Mouse (Mus musculus) myocyte (in vitro differentiated cells): ENCODE data around the gene Fbxo45. TPM values are rescaled to one million over a fixed set of nuclear protein-coding genes. Genes with fewer than 3 reads are reported as not detected.

Experiments used
- H3K27me3 ChIP-seq: one replicate; pipeline ENCODE4 v1.6.1; 2011; ENCODE audit not compliant: control insufficient read depth, insufficient read depth, insufficient read length
- H3K36me3 ChIP-seq: one replicate; pipeline ENCODE4 v1.6.1; 2011; ENCODE audit not compliant: control insufficient read depth, insufficient read depth
- H3K4me2 ChIP-seq: one replicate; pipeline ENCODE4 v1.6.1; 2011; ENCODE audit warnings: low read depth, control low read depth
- H3K4me3 ChIP-seq: one replicate; pipeline ENCODE4 v1.5.1; 2011; ENCODE audit warnings: mild to moderate bottlenecking, control low read depth, moderate library complexity
- H3K79me2 ChIP-seq: one replicate; pipeline ENCODE4 v1.6.1; 2011; ENCODE audit not compliant: control insufficient read depth, insufficient read depth
- H3ac ChIP-seq: one replicate; pipeline ENCODE4 v1.6.1; 2011; ENCODE audit not compliant: control insufficient read depth, insufficient read length
- CEBPB ChIP-seq: IDR thresholded peaks from 2 replicates; pipeline ENCODE4 v1.6.1; 2011; ENCODE audit warnings: mild to moderate bottlenecking, moderate library complexity; ENCODE audit not compliant: poor library complexity, insufficient read depth, severe bottlenecking
- E2F4 ChIP-seq: IDR thresholded peaks from one replicate; pipeline ENCODE4 v1.6.1; 2011; ENCODE audit warnings: mild to moderate bottlenecking, control low read depth, moderate library complexity; ENCODE audit not compliant: insufficient read depth
- MAX ChIP-seq: IDR thresholded peaks from one replicate; pipeline ENCODE4 v1.6.1; 2011; ENCODE audit warnings: low read depth, mild to moderate bottlenecking, control low read depth
- MYOD1 ChIP-seq, 3 experiments: IDR thresholded peaks; one replicate each; pipeline ENCODE4 v1.6.1; 2011; ENCODE audit warnings: control low read depth in 2 of 3, low read depth in 2 of 3, mild to moderate bottlenecking in 2 of 3, moderate library complexity in 1 of 3; ENCODE audit not compliant: insufficient read length in 2 of 3, control insufficient read depth in 1 of 3
- MYOG ChIP-seq, 3 experiments: IDR thresholded peaks; one replicate each; pipeline ENCODE4 v1.6.1; 2011; ENCODE audit warnings: control low read depth in 2 of 3, low read depth in 2 of 3, mild to moderate bottlenecking in 2 of 3; ENCODE audit not compliant: insufficient read length in 2 of 3, control insufficient read depth in 1 of 3, insufficient read depth in 1 of 3
- POLR2A ChIP-seq: IDR thresholded peaks from one replicate; pipeline ENCODE4 v1.6.1; 2011; ENCODE audit warnings: low read depth, mild to moderate bottlenecking, control low read depth, moderate library complexity; ENCODE audit not compliant: insufficient read length
- POLR2AphosphoS2 ChIP-seq: IDR thresholded peaks from one replicate; pipeline ENCODE4 v1.6.1; 2011; ENCODE audit warnings: low read depth, control low read depth; ENCODE audit not compliant: insufficient read length
- REST ChIP-seq: IDR thresholded peaks from one replicate; pipeline ENCODE4 v1.6.1; 2011; ENCODE audit warnings: mild to moderate bottlenecking, control low read depth, moderate library complexity; ENCODE audit not compliant: insufficient read depth, insufficient read length
- SRF ChIP-seq: IDR thresholded peaks from one replicate; pipeline ENCODE4 v1.6.1; 2011; ENCODE audit warnings: low read depth; ENCODE audit not compliant: control insufficient read depth, insufficient read length
- TCF12 ChIP-seq: IDR thresholded peaks from one replicate; pipeline ENCODE4 v1.6.1; 2011; ENCODE audit warnings: mild to moderate bottlenecking, control low read depth; ENCODE audit not compliant: poor library complexity, insufficient read depth, severe bottlenecking
- TCF3 ChIP-seq: IDR thresholded peaks from one replicate; pipeline ENCODE4 v1.6.1; 2011; ENCODE audit warnings: low read depth, control low read depth; ENCODE audit not compliant: insufficient read length
- USF1 ChIP-seq: IDR thresholded peaks from one replicate; pipeline ENCODE4 v1.6.1; 2011; ENCODE audit warnings: low read depth, mild to moderate bottlenecking, control low read depth, moderate library complexity
- polyA plus RNA-seq: library from polyadenylated mRNA; unstranded; fragments of >200 nt; fragmentation: generic; extraction: Trizol; gene quantifications from one replicate; pipeline ENCODE4 v1.2.1, GENCODE M21; 2012; ENCODE audit warnings: missing spikeins

Gene Fbxo45
- polyA plus RNA-seq, 1 experiment, result 3.9 TPM

DNA sequence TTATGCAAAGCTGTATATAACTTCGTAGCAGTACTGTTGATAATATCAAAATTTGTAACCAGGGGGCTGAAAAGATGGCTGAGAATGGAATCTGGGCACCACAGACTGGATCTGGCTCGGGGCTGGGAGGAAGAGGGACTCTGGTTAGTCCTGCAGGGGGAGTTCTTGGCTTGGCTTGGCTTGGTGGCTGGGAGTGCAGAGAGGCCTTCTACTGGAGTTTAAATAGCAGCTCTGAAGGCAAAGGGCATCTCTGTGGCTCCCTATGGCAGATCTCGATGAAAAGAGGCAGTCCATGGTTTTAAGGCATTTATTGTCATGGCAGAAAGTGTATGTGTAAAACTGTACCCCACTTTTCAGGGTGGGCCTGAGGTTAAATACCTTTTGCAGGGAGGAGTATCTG is 42.1 kb downstream of the Fbxo45 start:
- Histone ChIP-seq H3K4me3 (no peak overlapping the region), H3K36me3 (no peaks in the 10 kb centered on the region), H3K79me2 (no peaks in the 10 kb centered on the region), H3K4me2 (no peak overlapping the region), H3ac (no peak overlapping the region), H3K27me3 (peaks cover 8% of the 10 kb centered on the region)
- TF ChIP-seq MYOD1 (IDR thresholded peaks at IDR 0.05; ENCODE audit: control insufficient read depth in 1 of 3, insufficient read length in 2 of 3, low read depth in 2 of 3), result no peak
- no peak for TF ChIP-seq USF1
- TF ChIP-seq CEBPB, result no peak

DNA sequence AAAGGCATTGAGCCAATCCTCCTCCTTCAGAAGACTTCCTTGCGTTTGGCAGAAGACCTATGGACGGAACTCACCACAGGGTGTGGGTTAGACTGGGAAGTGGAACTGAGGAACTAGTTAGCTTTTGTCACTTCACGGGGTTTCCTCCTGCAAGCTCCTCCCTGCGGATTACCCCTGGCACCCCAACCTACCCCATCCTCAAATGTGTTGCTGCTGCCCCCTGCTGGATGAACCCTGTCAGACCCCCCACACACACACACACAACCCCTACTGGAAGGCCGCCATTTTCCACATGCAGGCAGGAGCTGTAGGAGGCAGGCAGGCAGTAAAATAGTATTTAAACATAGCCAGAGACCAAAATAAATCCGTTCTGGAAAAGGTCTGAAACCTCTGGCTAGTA is 44.3 kb downstream of the Fbxo45 start:
- TF ChIP-seq E2F4, result no peak
- no peak overlapping the region for H3K4me3 ChIP-seq
- no peaks in the 10 kb centered on the region for H3K36me3 ChIP-seq
- H3ac ChIP-seq, result no peak overlapping the region
- no peak overlapping the region for H3K4me2 ChIP-seq
- H3K27me3 ChIP-seq, result no peaks in the 10 kb centered on the region
- H3K79me2 ChIP-seq, result no peaks in the 10 kb centered on the region

DNA sequence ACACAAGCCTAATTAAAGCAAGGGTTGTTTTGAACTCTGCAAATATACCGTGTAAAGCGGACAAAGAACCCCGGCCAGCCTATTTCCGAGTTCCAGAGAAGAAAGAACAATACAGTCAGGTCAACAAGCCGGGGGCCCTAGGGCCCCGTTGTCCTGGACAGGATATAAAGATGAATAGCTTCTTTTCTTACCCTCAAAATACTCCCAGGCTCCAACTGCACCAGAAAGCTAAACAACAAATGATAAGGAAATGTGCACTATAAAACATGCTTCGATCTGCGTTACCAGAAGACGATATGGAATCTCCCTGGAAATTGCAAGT is 46.0 kb downstream of the Fbxo45 start:
- H3K79me2 ChIP-seq, result no peaks in the 10 kb centered on the region
- no peaks in the 10 kb centered on the region for H3K27me3 ChIP-seq
- H3K36me3 ChIP-seq, result no peaks in the 10 kb centered on the region
- no peak overlapping the region for H3ac ChIP-seq
- H3K4me3 ChIP-seq, result no peak overlapping the region
- TF ChIP-seq POLR2A (no peak), REST (no peak), TCF3 (no peak), USF1 (no peak), CEBPB (no peak), TCF12 (no peak), POLR2AphosphoS2 (no peak), SRF (no peak), MYOD1 (IDR thresholded peaks at IDR 0.05; ENCODE audit: control insufficient read depth in 1 of 3, insufficient read length in 2 of 3, low read depth in 2 of 3) (no peak), MAX (no peak), E2F4 (no peak), MYOG (IDR thresholded peaks at IDR 0.05; ENCODE audit: control insufficient read depth in 1 of 3, insufficient read depth in 1 of 3, insufficient read length in 2 of 3, low read depth in 2 of 3) (no peak)
- no peak overlapping the region for H3K4me2 ChIP-seq

DNA sequence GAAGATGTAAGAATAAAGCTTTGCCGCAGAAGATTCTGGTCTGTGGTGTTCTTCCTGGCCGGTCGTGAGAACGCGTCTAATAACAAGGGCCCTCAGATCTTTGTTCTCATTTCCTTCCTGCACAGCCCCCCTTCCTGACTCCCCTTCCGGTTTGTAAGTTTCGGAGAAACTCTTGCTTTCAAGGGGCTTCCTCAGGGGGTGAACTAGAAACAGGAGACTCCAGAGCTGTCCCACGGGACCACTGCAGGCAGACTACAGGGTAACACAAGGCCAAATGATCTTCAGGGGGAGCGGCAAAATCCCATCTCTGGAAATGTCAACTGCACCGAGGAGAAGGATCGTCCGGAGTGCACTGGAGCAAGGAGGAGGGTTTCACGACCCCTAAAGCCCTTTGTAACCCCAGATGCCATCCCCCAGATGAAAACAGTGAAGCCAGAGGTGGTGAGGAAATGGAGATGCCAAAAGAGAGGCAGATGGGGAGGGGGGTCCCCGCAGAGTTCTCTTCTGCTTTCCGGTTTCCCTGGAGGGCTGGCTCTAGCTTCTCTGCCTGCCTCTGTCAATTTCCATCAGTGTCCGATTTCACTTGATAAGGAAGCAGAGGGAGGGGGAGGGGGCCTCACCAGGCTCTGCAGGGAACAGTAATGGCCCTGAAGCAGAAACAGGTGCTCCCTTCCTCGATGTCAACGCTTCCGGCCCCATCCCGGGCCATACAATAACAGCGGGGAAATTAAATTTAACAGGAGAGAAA is 46.5 kb downstream of the Fbxo45 start:
- H3K4me3 ChIP-seq, result no peak overlapping the region
- H3K36me3 ChIP-seq, result no peaks in the 10 kb centered on the region
- H3K4me2 ChIP-seq, result no peak overlapping the region
- TF ChIP-seq MYOD1 (IDR thresholded peaks at IDR 0.05; ENCODE audit: control insufficient read depth in 1 of 3, insufficient read length in 2 of 3, low read depth in 2 of 3) (no peak), E2F4 (no peak), POLR2AphosphoS2 (no peak), MAX (no peak), CEBPB (no peak), USF1 (no peak), TCF3 (no peak), MYOG (IDR thresholded peaks at IDR 0.05; ENCODE audit: control insufficient read depth in 1 of 3, insufficient read depth in 1 of 3, insufficient read length in 2 of 3, low read depth in 2 of 3) (no peak), SRF (no peak), POLR2A (no peak), REST (no peak), TCF12 (no peak)
- H3K79me2 ChIP-seq, result no peaks in the 10 kb centered on the region
- no peaks in the 10 kb centered on the region for H3K27me3 ChIP-seq
- no peak overlapping the region for H3ac ChIP-seq

DNA sequence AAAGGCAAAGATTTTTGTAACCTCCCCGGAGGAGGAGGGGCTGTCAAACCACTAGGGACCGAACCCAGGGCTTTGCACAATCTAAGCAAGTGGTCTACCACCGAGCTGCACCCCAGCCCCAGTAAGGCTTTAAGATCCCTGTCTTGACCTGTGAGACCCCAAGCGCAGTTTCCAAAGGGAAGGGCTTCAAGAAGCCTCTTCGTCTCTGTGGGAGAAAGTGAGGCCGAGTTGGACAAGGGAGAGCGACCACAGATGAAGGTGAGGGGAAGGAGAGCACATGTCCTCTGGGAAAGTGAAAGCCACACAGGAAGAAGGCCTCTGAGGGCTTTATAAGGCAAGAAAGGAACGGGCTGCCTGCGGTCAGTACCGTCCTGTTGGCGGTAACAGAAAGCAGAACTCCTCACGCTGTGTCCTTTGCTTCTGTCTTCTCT is 56.9 kb downstream of the Fbxo45 start:
- H3ac ChIP-seq, result no peak overlapping the region
- no peak overlapping the region for H3K4me2 ChIP-seq
- no peak overlapping the region for H3K4me3 ChIP-seq
- peaks cover 9% of the 10 kb centered on the region for H3K27me3 ChIP-seq
- no peaks in the 10 kb centered on the region for H3K36me3 ChIP-seq
- H3K79me2 ChIP-seq, result no peaks in the 10 kb centered on the region
- no peak for TF ChIP-seq MYOD1 (IDR thresholded peaks at IDR 0.05; ENCODE audit: control insufficient read depth in 1 of 3, insufficient read length in 2 of 3, low read depth in 2 of 3)
- TF ChIP-seq TCF12, result no peak
- TF ChIP-seq CEBPB, result no peak
- no peak for TF ChIP-seq USF1
- TF ChIP-seq E2F4, result no peak
- no peak for TF ChIP-seq TCF3
- TF ChIP-seq REST, result no peak
